Mouse (Mus musculus): ENCODE measurements around the gene Camk2b.

DNA sequence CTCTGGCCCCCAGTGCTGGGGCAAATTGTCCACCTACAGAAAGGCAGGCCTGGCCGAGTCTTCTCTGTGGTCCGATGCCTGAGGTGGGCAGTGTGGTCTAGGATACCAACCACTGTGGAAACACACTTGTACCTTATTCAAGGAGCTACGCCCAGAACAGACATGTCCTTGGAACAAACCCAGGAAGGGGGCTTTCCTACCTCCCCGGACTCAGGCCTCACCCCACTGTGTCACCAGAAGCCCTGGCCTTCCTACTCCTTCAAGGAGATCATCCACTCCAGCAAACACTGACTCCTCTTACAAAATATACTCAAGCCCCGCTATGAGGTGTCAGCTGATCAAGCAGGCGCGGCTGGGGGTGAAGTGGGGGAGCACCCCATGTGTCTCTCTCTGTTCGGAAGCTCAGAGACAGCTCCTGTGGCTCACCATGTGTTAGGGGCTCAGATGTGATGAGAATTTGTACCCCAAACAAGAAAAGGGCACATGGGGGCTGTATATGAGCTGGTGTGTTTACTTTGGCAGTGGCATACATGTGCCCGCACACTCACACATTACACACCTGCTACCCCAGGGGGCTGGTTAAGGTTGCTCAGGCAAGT lies 49.3 kb downstream of the Camk2b start:
- TF ChIP-seq CTCF (IDR thresholded peaks at IDR 0.05; ENCODE audit: insufficient read depth, low read length) (no peak), POLR2A (IDR thresholded peaks at IDR 0.05; ENCODE audit: borderline replicate concordance, extremely low read depth, low read depth, low read length) (no peak)

All from lung, adult 2 months (tissue).